Mouse (Mus musculus) spleen, postnatal 0 days (tissue): ENCODE data around the gene Ptprt. TPM values are rescaled to one million over a fixed set of nuclear protein-coding genes. Genes with fewer than 3 reads are reported as not detected.

ENCODE experiments used
- polyA plus RNA-seq: library from polyadenylated mRNA; unstranded; fragments of >200 nt; fragmentation: Nextera tagmentation; extraction: Ambion mirVana; gene quantifications from 2 replicates; pipeline ENCODE4 v1.2.1, GENCODE M21; 2015

Ptprt gene
- polyA plus RNA-seq: 0.18 and 0.30 TPM in 2 replicates

GRCm38 (mm10) chr2:162660941-162661386 lies at the start of gene Ptprt:
TSS of gene Ptprt (minus strand) at chr2:162661147.

